Mouse (Mus musculus): ENCODE data around the gene Gm14139.
"Not testable (repeated sequence)": the region's sequence is repeated elsewhere in the genome, so short reads cannot be mapped to it uniquely, and the experiment has no call there.

DNA sequence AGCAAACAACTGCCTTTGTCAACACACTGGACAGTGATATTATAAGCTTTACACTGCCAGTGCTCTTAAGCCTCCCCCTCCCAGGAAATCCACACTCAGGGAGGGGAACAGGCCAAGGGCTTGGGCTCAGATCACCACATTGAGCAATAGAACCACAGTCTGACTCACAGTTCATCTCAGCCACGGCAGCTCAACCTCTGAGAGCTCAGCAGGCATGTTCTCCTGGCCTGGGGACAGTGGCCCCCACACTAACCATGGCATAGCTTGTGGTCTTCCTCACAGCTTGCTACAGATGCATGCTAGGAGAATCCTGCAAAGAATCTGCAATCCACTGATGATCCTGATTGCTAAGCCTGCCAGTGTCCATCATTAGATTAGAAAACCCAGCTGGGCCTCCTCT, 49.6 kb upstream of the Gm14139 start:
- not testable (repeated sequence) for TF ChIP-seq CTCF (IDR thresholded peaks at IDR 0.05; ENCODE audit: borderline replicate concordance, control insufficient read depth, extremely low read depth, insufficient read depth, low read length, poor library complexity); POLR2A (IDR thresholded peaks at IDR 0.05; ENCODE audit: control insufficient read depth, extremely low read depth, insufficient read depth, low read length, poor library complexity)
